Mouse (Mus musculus) T-helper 17 cell (primary cell): ENCODE results near the gene Rhd.
"Not testable (repeated sequence)": the region's sequence is repeated elsewhere in the genome, so short reads cannot be mapped to it uniquely, and the experiment has no call there.

ENCODE experiments used
- in situ Hi-C, 2 experiments: fragments of 300-600 bp; cut with MboI, MseI; formaldehyde crosslinking; loops; 1 replicate in 1 of 2; 2 replicates in 1 of 2; pipeline ENCODE4 v1.15.1; 2025; ENCODE audit warnings: high pct_unique_total_duplicates in 2 of 2

Rhd gene

GRCm38 (mm10) chr4:134863937-134864729, at the start of gene Rhd:
Gene Rhd (plus strand): TSS chr4:134864536.
- in situ Hi-C loops = no loop called here

DNA sequence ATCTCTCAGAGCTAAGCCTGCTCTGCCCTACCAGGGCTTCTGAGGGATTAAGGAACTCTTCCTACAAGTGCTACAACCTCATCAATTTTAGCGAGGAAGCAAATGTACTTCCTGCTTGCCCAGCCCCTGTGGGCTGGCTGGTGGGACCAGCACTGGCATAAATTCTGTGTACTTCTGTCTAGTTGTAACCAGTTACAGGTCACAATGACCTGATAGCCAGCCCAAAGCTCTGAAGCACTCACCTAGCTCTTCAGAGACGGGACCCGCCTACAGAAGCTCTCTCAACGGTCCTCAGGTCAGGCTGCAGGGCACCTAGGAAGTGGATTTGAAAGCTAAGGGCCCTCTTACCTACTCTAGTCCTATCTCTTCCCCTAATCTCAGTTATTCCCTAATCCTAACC, 46.6 kb upstream of the Rhd start:
- in situ Hi-C loops = no loop called here

GRCm38 (mm10) chr4:134821061-134821460, 43.3 kb upstream of the Rhd start:
- in situ Hi-C loops = no loop called here

- in situ Hi-C loops = no loop called here
Observed at GRCm38 (mm10) chr4:134823560-134823959, 40.8 kb upstream of the Rhd start.

DNA sequence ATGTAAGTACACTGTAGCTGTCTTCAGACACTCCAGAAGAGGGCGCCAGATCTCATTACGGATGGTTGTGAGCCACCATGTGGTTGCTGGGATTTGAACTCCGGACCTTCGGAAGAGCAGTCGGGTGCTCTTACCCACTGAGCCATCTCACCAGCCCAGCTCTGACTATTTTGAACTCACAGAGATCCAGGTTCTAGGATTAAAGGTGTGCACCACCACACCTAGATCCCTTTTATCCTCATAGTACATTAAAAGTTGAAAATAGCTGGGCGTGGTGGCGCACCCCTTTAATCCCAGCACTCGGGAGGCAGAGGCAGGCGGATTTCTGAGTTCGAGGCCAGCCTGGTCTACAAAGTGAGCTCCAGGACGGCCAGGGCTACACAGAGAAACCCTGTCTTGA, 38.5 kb upstream of the Rhd start:
- in situ Hi-C loops = not testable (repeated sequence)

DNA sequence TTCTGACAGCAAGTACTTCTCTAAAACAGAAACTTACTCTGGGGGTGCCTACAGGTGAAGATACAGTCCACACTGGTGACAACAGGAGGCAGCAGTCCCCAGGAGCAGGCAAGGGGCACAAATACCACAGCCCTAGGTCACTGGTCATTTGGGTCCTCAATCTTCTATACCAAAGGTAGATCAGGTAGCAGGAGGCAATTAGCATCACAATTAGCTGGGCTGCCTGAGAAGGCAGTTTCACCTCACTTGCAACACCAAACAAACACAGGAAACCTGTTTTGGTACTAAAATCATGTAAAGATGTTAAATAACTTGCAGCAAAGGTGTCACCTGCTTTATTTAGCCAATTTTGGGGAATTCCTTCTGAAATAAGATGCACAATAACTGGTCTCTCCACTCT, 38.0 kb upstream of the Rhd start:
- in situ Hi-C loops = no loop called here

DNA sequence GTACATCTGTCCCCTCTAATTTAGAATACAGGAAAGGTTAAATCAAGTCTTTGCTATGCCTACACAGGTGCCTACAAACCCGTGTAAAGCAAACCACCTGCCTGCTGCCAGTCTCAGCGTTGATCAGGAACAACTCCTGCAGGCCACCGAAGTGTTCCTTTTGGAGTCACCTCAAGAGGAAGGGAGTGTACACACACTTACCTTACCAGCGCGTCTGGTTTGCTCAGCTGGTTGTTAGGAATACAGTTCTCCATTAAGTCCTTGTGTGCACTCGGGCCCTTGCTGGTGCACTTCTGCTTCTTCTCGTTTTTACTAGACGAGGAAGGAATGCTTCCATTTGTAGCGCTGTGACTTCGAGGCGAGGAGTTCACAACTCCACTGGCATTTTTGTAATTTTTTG, 36.5 kb upstream of the Rhd start:
- in situ Hi-C loops = no loop called here

DNA sequence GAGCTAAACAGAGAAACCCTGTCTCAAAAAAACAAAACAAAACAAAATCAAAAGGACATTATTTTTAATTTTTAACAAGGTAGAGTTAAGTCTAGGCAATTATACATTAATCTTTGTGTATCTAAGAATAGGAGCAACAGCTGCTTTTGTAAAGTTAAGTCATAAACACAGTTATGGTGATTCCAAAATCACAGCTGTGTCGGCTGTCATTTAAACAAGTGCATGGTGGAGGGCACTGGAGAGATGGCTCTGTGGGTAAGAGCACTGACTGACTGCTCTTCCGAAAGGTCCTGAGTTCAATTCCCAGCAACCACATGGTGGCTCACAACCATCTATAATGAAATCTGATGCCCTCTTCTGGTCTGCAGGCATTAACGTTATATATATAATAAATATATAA, 32.4 kb upstream of the Rhd start:
- in situ Hi-C loops = no loop called here

- in situ Hi-C loops = no loop called here
Observed at GRCm38 (mm10) chr4:134835486-134835885, 28.9 kb upstream of the Rhd start.

- in situ Hi-C loops = no loop called here
Observed at GRCm38 (mm10) chr4:134838221-134838620, 26.1 kb upstream of the Rhd start.

DNA sequence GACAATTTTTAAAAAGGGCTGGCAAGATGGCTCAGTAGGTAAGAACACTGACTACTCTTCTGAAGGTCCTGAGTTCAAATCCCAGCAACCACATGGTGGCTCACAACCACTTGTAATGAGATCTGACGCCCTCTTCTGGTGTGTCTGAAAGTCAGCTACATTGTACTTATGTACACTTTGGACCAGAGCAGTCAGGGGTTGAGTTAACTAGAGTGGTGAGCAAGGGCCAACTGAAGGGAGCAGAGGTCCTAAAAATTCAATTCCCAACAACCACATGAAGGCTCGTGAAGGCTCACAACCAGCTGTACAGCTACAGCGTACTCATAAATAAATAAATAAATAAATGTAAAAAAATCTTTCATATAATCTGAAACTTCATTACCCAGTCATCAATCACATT, 25.6 kb upstream of the Rhd start:
- in situ Hi-C loops = not testable (repeated sequence)

DNA sequence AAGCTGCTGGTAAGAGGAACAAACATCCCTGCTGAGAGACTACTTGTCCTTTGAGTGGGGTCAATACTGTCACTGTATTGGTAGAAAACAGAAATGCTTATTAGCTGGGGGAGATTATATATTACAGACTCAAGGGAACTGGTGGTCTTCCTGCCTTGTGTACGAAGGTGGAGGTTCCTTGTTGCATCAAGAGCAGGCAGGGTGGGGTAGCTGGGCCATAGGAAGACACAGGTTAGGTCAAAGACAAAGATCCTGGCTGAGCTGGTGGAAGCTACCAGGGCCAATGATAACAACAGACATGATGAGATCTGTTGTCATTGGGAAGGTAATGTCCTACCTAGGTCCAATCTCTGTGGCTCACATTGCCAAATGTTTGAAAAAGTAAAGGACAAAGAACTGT, 24.1 kb upstream of the Rhd start:
- in situ Hi-C loops = no loop called here

- in situ Hi-C loops = no loop called here
Observed at GRCm38 (mm10) chr4:134843566-134843965, 20.8 kb upstream of the Rhd start.

DNA sequence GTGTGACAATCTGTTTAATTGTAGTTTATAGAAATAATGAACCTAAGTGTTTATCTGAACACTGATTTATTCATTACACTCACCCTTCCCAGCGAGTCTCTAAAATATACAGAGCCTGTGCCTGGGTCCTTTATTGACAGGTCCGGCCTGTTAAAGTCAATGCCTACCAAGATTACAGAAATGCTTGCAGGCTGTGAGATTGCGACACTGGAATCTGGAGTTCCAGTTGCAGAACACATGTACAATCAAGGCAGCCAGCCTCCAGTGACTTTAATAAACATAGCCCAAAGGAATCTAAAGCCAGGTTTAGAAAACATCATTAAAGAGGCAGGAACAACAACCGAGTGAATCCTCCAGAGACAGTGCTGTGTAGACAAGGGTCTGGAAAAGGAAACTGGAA, 16.7 kb upstream of the Rhd start:
- in situ Hi-C loops = no loop called here

GRCm38 (mm10) chr4:134850551-134850950, 13.8 kb upstream of the Rhd start:
- in situ Hi-C loops = loop anchor here in 1 of 2 experiments (10.0 kb wide), 1 partner anchor 1176 kb away; the partner anchor contains the start of gene Pigv

GRCm38 (mm10) chr4:134851236-134851635, 13.1 kb upstream of the Rhd start:
- in situ Hi-C loops = loop anchor here in 1 of 2 experiments (10.0 kb wide), 1 partner anchor 1176 kb away; the partner anchor contains the start of gene Pigv

DNA sequence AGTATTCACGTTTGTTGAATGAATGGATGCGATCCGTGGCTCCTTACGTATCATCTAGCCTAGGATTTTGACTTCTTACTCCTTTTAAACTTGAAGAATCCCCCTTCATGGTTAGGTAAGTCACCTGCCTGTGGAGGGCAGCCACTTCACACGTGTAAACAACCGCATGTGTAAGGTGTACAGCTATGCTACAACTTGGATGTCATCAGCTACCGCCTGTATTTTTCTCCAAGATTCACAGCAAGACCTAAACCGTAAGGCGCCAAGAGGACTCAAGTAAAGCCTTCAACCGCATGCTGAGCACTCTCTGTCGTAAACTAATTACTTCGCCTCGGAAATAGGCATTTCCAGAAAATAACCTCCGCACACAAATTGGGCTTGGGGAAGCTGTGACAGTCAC, 12.5 kb upstream of the Rhd start:
- in situ Hi-C loops = loop anchor here in 1 of 2 experiments (10.0 kb wide), 1 partner anchor 1177 kb away; the partner anchor contains the start of gene Pigv

DNA sequence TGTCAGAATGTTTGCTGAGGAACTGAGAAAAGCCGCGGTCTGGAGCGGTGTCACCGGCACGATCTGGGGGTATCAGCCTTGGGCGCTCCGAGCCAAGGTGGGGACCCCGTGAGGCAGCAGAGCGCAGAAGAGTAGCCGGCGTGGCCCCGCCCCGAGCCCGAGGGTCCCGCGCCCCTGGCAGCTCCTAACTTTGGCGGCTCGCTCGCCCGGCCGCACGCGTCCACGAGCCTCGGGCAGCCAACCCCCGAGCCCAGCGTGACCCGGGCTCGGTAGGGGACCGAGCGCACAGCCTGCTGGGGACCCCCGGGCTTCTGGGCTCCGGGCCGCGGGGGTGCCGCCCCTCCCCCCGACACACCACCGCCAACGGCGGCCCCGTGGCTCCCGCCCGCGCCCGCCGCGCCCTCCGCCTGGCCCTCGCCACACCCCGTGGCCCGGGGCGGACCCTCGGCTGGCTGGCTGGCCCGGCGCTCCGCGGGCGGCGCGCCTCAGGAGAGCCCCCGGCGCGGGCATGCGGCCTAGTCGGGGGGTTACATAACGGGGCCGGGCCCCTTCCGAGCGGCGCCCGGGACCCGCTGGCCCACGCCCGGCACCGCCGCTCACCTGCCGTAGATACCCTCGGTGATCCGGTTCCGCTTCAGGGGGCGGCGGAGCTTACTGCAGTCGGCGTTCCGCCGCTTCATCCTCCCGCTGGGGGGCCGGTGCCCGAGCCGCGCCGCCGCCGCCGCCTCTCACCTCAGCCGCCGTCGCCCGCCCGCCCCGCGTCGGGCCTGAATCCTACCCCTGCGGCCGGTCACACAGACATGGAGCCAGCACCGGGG, 11.7 kb upstream of the Rhd start:
- in situ Hi-C loops = loop anchor here in 1 of 2 experiments (10.0 kb wide), 1 partner anchor 1178 kb away; the partner anchor contains the start of gene Pigv

DNA sequence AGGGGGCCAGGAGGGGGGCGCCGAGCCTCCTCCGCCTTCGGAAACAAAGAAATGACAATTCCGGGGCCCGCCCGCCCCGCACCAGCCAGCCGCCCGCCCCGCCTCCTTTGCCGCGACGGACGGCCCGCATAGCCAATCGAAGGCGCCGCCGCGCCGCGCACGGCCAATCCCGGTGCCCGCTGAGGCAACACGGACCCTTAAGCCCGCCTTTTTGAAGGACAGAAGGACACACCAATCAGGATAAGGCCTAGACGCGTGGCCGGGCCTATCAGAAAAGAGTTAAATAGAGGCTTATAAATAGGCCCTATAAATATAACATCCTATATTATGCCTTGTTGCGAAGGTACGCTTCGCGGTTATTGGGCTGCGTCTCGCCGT, 11.1 kb upstream of the Rhd start, which contains the start of gene Maco1:
Maco1 (minus strand) TSS at position 87 of the 378 bp plus-strand sequence.
- in situ Hi-C loops = loop anchor here in 1 of 2 experiments (10.0 kb wide), 1 partner anchor 1178 kb away; the partner anchor contains the start of gene Pigv

DNA sequence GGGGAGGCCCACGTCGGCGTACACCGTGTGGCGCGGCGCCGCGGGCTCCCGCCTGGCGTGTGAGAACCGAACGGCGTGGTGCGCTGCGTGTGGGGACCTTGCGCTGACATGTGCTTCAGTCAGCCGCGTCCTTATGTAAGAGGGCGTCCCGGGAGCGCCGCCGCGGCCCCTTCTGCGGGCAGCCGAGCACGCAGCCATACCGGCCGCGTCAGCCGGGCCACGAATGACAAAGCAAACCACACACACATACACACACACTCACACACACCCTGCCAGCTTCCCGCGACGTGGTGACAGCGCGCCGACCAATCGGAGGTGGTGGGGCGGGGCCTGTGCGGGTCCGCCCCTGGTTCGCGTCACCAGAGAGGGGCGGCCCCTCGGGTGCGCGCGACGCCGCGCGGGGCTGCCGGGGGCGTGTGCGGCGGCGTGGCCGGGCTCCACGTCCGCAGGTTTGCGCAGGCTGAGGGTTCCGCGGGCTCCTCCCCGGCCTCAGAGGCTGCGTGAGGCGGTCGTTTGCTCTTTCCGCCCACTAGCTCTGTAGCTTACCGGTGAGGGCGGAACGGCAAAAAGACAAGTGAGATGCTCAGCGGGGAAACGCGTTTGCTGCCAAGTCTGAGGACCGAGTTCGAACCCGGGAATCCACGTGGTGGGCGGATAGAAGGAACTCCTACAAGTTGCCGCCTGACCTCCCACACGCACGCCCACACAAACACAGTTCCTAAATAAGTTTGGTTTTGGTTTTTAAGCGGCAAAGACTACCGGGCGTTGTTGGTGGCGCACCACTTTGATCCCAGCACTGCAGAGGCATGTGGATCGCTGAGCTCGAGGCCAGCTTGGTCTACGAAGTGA, 10.5 kb upstream of the Rhd start:
- in situ Hi-C loops = loop anchor here in 1 of 2 experiments (10.0 kb wide), 1 partner anchor 1179 kb away; the partner anchor contains the start of gene Pigv

GRCm38 (mm10) chr4:134855371-134855770, 9.0 kb upstream of the Rhd start:
- in situ Hi-C loops = loop anchor here in 1 of 2 experiments (10.0 kb wide), 1 partner anchor 1181 kb away; the partner anchor contains the start of gene Pigv
